Mouse (Mus musculus): ENCODE data around the gene Trim21. TPM values are rescaled to one million over a fixed set of nuclear protein-coding genes. Genes with fewer than 3 reads are reported as not detected.

Gene Trim21
- polyA plus RNA-seq, 1 experiment from 2014 or later: 0.46 TPM

Other genes with a start within 250 kb of the Trim21 start
- gene Rrm1, start 123.8 kb downstream of the Trim21 start, polyA plus RNA-seq (2016; fragmentation: Nextera tagmentation; extraction: Ambion mirVana): 134 and 145 TPM in 2 replicates
- 0.15 TPM in 1 of 2 replicates, not detected in the other for gene Olfr543, start 83.8 kb downstream of the Trim21 start, polyA plus RNA-seq (2016; fragmentation: Nextera tagmentation; extraction: Ambion mirVana)
- 0.06 and 0.08 TPM in 2 replicates for gene Olfr544, start 77.2 kb downstream of the Trim21 start, polyA plus RNA-seq (2016; fragmentation: Nextera tagmentation; extraction: Ambion mirVana)
- gene Olfr545, start 65.9 kb downstream of the Trim21 start, polyA plus RNA-seq (2016; fragmentation: Nextera tagmentation; extraction: Ambion mirVana): not detected in 2 replicates
- gene Olfr547, start 30.7 kb downstream of the Trim21 start, polyA plus RNA-seq (2016; fragmentation: Nextera tagmentation; extraction: Ambion mirVana): not detected in 2 replicates
- gene Olfr548-ps1, start 24.6 kb downstream of the Trim21 start, polyA plus RNA-seq (2016; fragmentation: Nextera tagmentation; extraction: Ambion mirVana): not detected in 2 replicates
- not detected in 2 replicates for gene Olfr549, start 15.6 kb downstream of the Trim21 start, polyA plus RNA-seq (2016; fragmentation: Nextera tagmentation; extraction: Ambion mirVana)
- not detected in 2 replicates for gene Olfr550, start 6.0 kb upstream of the Trim21 start, polyA plus RNA-seq (2016; fragmentation: Nextera tagmentation; extraction: Ambion mirVana)
- gene Olfr551, start 26.4 kb upstream of the Trim21 start, polyA plus RNA-seq (2016; fragmentation: Nextera tagmentation; extraction: Ambion mirVana): not detected in 2 replicates
- gene Olfr552, start 32.3 kb upstream of the Trim21 start, polyA plus RNA-seq (2016; fragmentation: Nextera tagmentation; extraction: Ambion mirVana): not detected in 2 replicates
- not detected in 2 replicates for gene Olfr553, start 52.7 kb upstream of the Trim21 start, polyA plus RNA-seq (2016; fragmentation: Nextera tagmentation; extraction: Ambion mirVana)
- gene Olfr554, start 72.9 kb upstream of the Trim21 start, polyA plus RNA-seq (2016; fragmentation: Nextera tagmentation; extraction: Ambion mirVana): not detected in 2 replicates
- not detected in 2 replicates for gene Olfr555, start 93.3 kb upstream of the Trim21 start, polyA plus RNA-seq (2016; fragmentation: Nextera tagmentation; extraction: Ambion mirVana)
- gene Olfr556, start 99.4 kb upstream of the Trim21 start, polyA plus RNA-seq (2016; fragmentation: Nextera tagmentation; extraction: Ambion mirVana): not detected in 2 replicates
- 14.1 and 14.7 TPM in 2 replicates for gene Trim68, start 121.8 kb upstream of the Trim21 start, polyA plus RNA-seq (2016; fragmentation: Nextera tagmentation; extraction: Ambion mirVana)
- gene Olfr557, start 130.4 kb upstream of the Trim21 start, polyA plus RNA-seq (2016; fragmentation: Nextera tagmentation; extraction: Ambion mirVana): not detected in 2 replicates
- gene Olfr558, start 136.7 kb upstream of the Trim21 start, polyA plus RNA-seq (2016; fragmentation: Nextera tagmentation; extraction: Ambion mirVana): not detected in 2 replicates
- gene Olfr33, start 153.6 kb upstream of the Trim21 start, polyA plus RNA-seq (2016; fragmentation: Nextera tagmentation; extraction: Ambion mirVana): not detected in 2 replicates
- gene Olfr559, start 162.0 kb upstream of the Trim21 start, polyA plus RNA-seq (2016; fragmentation: Nextera tagmentation; extraction: Ambion mirVana): not detected in 2 replicates
- gene Olfr560, start 193.9 kb upstream of the Trim21 start, polyA plus RNA-seq (2016; fragmentation: Nextera tagmentation; extraction: Ambion mirVana): not detected in 2 replicates
- gene Olfr78, start 194.0 kb upstream of the Trim21 start, polyA plus RNA-seq (2016; fragmentation: Nextera tagmentation; extraction: Ambion mirVana): not detected in 2 replicates
- gene Olfr561, start 205.7 kb upstream of the Trim21 start, polyA plus RNA-seq (2016; fragmentation: Nextera tagmentation; extraction: Ambion mirVana): not detected in 2 replicates
- not detected in 2 replicates for gene Olfr564, start 238.0 kb upstream of the Trim21 start, polyA plus RNA-seq (2016; fragmentation: Nextera tagmentation; extraction: Ambion mirVana)